Mouse (Mus musculus) megakaryocyte, embryonic 14.5 days (primary cell): ENCODE results near the gene Gadd45gip1.

Experiments
- FLI1 ChIP-seq: IDR thresholded peaks from 2 replicates; pipeline ENCODE4 v1.6.1; 2012; ENCODE audit warnings: low read length, inconsistent platforms, mixed read lengths
- GATA1 ChIP-seq: IDR thresholded peaks from 3 replicates; pipeline ENCODE4 v1.6.1; 2012; ENCODE audit warnings: mixed read lengths, low read length, inconsistent platforms, borderline replicate concordance

DNA sequence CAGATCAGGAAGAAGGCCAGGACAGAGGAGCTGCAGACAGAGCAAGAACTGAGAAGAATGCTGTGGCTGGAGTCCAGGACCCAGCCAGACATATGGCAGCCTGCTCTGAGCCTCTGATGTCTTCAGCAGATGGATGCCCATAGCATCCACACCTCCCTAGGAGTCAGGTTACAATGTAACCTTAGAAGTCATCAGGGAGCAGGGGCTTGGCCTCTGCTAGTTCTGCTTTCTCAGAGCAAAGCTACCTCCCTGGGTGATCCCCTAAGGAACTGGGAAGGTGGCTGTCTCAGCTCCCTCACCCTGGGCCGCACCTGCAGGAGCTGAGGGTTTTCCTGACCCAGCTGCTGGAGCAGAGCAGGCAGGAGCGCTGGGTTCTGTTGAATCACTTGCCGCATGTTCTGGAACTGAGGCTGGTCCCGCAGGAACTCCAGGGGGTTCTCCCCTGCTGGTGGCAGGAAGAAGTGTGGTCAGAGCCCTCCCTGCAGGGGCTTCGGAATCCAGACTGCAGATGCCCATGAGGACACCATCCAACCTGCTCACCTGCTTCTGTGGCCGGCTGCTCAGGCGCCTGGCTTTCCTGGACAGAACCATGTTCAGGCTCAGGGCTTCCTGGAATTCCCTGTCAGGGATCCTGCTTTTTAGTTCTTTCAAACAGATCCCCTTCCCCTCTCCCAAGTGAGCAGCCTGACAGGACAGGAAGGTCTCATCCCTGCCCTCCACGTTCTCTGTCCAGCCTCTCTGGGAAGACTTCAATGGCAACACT lies 6.0 kb downstream of the Gadd45gip1 start:
- TF ChIP-seq GATA1 (no peak), FLI1 (no peak)
